Mouse (Mus musculus): ENCODE results near the gene Gm4450. TPM values are rescaled to one million over a fixed set of nuclear protein-coding genes. Genes with fewer than 3 reads are reported as not detected.
"Not testable (repeated sequence)": the region's sequence is repeated elsewhere in the genome, so short reads cannot be mapped to it uniquely, and the experiment has no call there.

Gene Gm4450
- total RNA-seq (2021), result not detected
- long read RNA-seq, experiment 1, result 0 reads
- long read RNA-seq, experiment 2, result 0 reads

DNA sequence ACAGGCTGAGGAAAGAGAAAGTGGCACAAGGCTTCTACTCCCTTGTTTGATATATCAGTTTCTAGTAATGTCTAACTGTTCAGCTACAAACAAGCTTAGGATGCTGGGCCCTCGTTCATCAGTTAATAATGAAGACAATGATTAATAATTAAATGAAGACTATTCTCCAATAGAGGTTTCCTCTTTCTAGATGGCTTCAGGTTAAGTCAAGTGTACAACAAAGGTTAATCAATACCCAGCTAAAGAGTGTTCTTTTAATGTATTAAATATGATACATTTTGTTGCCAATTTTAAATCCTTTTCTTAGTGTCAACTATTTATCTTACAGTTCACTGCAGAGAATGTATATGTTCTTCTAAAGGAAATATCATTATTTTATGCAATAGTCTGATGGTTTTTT lies at the start of gene Gm4450:
Gene Gm4450 (minus strand): TSS at position 101 of the 400 bp plus-strand sequence.
- DNase-seq (ENCODE audit: low spot score in 2 of 2); intact Hi-C loops (cut with DNase I): not testable (repeated sequence)

DNA sequence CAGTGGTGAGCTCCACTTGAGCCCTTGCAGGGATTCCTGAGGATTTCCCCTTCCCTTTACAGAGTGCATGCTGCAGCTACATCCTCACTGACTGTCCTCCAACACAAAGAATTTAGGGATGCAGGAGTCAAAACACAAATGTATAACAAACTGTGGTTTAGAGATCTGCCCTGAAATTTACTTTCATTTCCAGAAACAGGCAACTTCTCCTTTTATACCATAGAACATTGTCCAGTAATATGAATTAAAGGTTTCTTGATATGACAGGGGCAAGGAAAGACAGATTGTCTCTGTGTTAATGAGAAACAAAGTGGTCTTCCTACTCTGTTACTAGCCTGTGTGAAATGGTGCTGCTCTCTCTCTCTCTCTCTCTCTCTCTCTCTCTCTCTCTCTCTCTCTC lies 40.5 kb upstream of the Gm4450 start:
- DNase-seq (ENCODE audit: low spot score in 2 of 2); intact Hi-C loops (cut with DNase I): not testable (repeated sequence)

DNA sequence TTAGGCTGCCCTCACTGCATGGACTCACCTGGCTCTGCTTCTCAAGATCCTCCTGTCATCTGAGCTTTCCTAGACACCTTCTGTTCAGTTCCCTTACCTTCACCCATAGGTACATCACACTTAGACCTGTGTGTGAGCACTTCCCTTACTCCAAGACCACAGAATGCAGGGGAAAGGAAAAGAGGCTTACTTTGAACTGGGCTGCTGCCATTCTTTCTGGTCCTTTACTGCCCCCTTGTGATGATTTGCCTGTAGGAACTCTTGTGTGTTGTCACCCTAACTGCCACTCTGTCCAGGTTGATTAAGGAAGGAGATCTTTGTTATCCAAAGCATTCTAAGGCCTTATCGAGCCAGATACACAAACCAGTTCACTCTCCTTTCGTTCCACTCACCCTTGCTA lies 39.8 kb upstream of the Gm4450 start:
- DNase-seq (ENCODE audit: low spot score in 2 of 2); intact Hi-C loops (cut with DNase I): not testable (repeated sequence)

DNA sequence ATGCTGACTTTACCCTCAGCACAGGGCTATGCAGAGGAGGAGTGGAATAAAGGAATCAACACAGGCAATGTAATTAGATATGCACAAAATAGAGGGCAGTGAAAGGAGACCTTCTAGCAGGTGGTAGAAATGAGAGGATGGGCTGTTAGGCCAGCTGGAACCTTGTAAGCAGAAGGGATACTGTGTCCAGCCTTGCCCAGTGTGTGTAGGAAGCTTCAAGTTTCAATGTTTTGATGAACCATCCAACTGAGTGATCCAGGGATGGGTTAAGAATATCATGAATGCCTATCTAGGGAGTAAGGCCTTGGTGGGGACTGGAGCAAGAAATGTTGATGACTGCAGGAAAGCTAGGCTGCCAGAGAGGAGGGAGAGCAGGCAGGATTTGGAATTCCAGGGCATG lies 38.1 kb upstream of the Gm4450 start:
- intact Hi-C loops (cut with DNase I); DNase-seq (ENCODE audit: low spot score in 2 of 2): not testable (repeated sequence)

DNA sequence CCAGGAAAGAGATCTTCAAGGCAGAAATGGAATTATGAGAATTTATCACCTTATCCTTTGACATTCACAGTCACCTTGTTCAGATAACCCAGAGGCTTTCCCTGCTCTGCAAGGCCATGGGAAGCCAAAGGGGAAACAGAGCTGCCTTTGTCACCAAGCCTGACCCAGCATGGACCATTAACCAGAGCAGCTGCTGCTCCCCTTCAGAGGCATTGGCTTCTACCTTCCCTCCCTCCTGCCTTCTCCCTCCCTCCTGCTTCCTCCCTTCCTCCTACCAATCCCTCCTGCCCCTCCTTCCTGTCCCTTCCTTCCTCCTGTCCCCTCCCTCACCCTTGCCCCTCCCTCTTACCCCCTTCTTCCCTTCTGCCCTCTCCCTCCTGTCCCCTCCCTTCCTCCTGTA lies 37.3 kb upstream of the Gm4450 start:
- intact Hi-C loops (cut with DNase I), result not testable (repeated sequence)

DNA sequence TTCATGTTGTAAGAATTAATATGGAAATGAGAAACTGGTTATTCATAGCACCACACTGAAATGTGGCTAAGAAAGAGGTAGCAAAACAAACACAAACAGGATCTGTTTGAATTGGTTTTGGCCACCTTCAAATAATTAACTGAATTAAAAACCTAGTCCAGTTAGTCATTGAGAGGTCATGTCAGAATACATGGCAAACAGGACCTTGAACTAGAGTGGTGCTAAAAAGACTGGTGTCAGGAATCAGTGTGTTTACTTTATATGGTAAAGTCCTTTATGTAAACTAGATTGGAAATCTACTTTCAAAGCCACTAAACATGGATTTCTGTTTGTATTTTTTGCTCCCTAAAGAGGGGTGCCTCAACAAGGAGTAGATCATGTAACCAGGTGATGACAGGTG lies 14.6 kb upstream of the Gm4450 start:
- DNase-seq (ENCODE audit: low spot score in 2 of 2); intact Hi-C loops (cut with DNase I): not testable (repeated sequence)

More for the DNA sequence above, 37.3 kb upstream of the Gm4450 start:
- not testable (repeated sequence) for DNase-seq (ENCODE audit: low spot score in 2 of 2)

DNA sequence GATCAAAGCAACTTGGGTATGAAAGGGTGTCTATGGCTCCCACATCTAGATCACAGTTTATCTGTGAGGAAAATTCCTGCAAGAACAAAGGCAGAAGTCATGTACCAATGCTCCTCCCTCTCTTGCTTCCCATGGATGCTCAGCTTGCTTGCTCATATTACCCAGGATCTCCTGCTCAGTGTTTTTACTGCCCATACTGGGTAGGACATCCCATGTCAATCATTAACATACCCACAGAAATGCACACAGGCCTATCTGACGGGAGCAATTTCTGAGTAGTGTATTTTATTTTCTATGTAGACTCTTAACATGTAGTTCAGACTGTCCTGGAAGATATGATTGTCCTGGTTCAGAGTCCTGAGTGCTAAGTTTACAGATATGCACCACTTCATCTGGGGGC lies 14.1 kb upstream of the Gm4450 start:
- DNase-seq (ENCODE audit: low spot score in 2 of 2); intact Hi-C loops (cut with DNase I): not testable (repeated sequence)

DNA sequence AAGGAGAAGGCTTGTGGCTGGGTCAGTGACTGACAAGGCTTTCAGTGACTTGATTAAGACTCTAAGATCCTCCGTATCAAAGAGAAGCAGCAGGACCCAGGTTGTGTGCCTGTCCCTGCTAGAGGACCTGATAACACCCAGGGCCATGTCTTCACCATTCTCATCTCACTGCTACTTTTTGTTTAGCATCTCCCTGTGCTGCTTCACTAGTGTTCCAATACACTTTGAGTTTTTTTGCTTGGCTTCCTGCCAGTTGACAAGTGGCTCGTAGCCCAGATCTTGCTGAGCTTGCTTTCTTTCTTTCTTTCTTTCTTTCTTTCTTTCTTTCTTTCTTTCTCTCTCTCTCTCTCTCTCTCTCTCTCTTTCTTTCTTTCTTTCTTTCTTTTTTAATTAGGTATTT lies 12.4 kb upstream of the Gm4450 start:
- intact Hi-C loops (cut with DNase I); DNase-seq (ENCODE audit: low spot score in 2 of 2): not testable (repeated sequence)

DNA sequence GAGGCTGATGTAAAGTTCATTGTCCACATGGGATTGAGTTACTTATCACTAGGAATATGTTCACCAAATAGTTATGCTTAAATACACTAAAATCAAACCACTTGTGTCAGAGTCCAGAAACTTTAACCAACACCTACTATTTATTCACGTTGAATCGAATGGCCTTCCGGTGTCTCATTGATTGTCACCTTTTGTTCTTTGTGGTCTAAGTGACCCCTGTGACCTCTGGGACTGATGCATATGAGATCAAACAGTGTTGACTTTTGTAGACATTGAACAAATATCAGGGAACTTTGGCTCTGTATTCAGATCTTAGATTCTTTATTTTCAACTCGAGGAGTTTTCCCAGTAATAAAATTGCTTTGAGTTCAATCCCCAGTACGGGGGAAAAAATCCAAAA lies 3.1 kb downstream of the Gm4450 start:
- DNase-seq (ENCODE audit: low spot score in 2 of 2); intact Hi-C loops (cut with DNase I): not testable (repeated sequence)

DNA sequence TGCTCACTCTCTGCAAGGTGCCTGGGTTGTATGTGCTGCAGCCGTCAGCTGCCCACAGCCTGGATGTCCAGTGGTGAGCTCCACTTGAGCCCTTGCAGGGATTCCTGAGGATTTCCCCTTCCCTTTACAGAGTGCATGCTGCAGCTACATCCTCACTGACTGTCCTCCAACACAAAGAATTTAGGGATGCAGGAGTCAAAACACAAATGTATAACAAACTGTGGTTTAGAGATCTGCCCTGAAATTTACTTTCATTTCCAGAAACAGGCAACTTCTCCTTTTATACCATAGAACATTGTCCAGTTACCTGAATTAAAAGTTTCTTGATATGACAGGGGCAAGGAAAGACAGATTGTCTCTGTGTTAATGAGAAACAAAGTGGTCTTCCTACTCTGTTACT lies 13.0 kb downstream of the Gm4450 start:
- intact Hi-C loops (cut with DNase I), result loop anchor here (2.0 kb wide), 1 partner anchor 81 kb away; no protein-coding TSS in a partner anchor
- DNase-seq (ENCODE audit: low spot score in 2 of 2), result not testable (repeated sequence)

DNA sequence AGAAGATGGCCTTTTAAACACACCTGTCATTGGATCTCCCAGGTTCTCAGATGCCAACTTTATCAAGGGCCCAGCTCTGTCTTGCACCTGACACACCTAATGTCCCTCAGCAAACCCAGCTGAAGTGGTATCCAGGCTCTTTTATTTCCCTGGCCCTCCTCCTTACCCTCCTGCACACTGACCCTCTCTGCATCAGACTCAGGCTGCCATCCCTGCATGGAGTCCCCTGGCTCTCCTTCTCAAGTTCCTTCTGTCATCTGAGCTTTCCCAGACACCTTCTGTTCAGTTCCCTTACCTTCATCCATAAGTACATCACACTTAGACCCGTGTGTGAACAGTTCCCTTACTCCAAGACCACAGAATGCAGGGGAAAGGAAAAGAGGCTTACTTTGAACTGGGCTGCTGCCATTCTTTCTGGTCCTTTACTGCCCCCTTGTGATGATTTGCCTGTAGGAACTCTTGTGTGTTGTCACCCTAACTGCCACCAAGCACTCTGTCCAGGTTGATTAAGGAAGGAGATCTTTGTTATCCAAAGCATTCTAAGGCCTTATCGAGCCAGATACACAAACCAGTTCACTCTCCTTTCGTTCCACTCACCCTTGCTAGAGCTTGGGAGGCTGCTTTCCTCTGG lies 13.7 kb downstream of the Gm4450 start:
- not testable (repeated sequence) for DNase-seq (ENCODE audit: low spot score in 2 of 2)
- intact Hi-C loops (cut with DNase I), result loop anchor here (2.0 kb wide), 1 partner anchor 80 kb away; no protein-coding TSS in a partner anchor

DNA sequence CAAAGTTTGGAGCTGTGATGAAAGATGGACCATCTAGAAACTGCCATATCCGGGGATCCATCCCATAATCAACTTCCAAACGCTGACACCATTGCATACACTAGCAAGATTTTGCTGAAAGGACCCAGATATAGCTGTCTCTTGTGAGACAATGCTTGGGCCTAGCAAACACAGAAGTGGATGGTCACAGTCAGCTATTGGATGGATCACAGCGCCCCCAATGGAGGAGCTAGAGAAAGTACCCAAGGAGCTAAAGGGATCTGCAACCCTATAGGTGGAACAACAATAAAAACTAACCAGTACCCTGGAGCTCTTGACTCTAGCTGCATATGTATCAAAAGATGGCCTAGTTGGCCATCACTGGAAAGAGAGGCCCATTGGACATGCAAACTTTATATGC lies 14.7 kb downstream of the Gm4450 start:
- intact Hi-C loops (cut with DNase I), result loop anchor here (2.0 kb wide), 1 partner anchor 79 kb away; no protein-coding TSS in a partner anchor

DNA sequence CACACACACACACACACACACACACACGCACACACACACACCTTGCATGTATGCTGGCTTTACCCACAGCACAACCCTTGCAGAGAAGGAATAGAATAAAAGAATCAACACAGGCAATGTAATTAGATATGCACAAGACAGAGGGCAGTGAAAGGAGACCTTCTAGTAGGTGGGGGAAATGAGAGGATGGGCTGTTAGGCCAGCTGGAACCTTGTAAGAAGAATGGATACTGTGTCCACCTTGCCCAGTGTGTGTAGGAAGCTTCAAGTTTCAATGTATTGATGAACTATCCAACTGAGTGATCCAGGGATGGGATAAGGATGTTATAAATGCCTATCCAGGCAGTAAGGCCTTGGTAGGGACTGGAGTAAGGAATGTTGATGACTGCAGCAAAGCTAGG lies 21.9 kb downstream of the Gm4450 start:
- DNase-seq (ENCODE audit: low spot score in 2 of 2), result no peak
- intact Hi-C loops (cut with DNase I), result no loop called here

More for the DNA sequence above, 14.7 kb downstream of the Gm4450 start:
- not testable (repeated sequence) for DNase-seq (ENCODE audit: low spot score in 2 of 2)

DNA sequence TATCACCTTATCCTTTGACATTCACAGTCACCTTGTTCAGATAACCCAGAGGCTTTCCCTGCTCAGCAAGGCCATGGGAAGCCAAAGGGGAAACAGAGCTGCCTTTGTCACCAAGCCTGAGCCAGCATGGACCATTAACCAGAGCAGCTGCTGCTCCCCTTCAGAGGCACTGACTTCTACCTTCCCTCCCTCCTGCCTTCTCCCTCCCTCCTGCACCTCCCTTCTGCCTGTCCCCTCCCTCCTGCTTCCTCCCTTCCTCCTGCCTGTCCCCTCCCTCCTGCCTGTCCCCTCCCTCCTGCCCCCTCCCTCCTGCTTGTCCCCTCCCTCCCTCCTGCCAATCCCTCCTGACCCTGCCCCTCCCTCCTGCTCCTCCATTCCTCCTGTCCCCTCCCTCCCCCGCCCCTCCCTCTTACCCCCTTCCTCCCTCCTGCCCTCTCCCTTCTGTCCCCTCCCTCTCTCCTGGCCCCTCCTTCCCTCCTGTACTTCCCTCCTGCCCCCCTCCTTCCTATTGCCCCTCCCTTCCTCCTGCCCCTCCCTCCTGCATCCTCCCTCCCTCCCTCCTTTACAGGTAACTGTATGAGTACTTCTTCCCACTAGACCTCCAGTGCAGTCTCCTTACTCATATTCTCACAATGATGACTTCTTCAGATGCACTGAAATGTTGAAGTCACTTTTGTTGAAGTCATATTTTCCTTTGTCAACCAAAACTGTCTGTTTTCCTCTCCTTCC lies 22.7 kb downstream of the Gm4450 start:
- no peak for DNase-seq (ENCODE audit: low spot score in 2 of 2)
- intact Hi-C loops (cut with DNase I), result no loop called here

DNA sequence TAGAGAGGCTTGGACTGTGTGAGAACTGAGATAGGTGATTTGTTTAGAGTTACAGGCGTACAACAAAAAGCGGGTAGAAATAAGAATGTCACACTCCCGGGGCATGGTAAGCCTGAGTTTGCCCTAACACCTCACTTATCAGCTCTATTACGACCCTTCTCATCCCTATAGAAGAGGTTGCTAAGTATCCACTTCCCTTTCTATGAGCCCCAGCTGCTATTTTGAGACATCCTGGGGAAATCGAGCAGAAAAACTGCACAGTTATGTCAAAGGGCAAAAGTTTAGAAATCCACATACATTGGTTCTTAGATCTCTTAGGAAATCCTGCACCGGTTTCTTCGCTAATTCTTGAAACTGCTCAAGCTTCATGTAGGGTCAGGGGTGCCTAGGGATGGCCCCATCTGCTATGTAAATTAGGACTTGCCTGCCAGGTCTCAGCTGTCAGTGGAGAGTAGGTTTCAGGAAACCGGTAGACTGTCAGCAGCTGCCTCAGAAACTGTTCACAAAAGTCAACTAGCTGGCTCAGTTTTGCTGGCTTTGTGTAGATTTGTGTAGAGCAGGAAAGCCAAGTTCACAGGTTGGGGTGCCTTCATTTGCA lies 27.9 kb downstream of the Gm4450 start:
- no peak for DNase-seq (ENCODE audit: low spot score in 2 of 2)
- intact Hi-C loops (cut with DNase I), result no loop called here

DNA sequence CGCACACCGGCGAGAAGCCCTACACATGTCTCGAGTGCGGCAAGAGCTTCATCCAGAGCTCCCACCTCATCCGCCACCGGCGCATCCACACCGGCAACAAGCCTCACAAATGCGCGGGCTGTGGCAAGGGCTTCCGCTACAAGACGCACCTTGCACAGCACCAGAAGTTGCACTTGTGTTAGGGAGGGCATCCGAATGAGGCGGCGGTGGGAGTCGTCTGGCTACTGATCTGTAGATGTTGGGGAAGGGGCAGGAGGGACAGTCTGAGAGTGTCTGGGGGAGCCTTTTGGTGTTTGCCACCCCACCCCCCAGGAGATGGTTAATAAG lies 28.5 kb downstream of the Gm4450 start:
- intact Hi-C loops (cut with DNase I), result no loop called here
- DNase-seq (ENCODE audit: low spot score in 2 of 2), result no peak

DNA sequence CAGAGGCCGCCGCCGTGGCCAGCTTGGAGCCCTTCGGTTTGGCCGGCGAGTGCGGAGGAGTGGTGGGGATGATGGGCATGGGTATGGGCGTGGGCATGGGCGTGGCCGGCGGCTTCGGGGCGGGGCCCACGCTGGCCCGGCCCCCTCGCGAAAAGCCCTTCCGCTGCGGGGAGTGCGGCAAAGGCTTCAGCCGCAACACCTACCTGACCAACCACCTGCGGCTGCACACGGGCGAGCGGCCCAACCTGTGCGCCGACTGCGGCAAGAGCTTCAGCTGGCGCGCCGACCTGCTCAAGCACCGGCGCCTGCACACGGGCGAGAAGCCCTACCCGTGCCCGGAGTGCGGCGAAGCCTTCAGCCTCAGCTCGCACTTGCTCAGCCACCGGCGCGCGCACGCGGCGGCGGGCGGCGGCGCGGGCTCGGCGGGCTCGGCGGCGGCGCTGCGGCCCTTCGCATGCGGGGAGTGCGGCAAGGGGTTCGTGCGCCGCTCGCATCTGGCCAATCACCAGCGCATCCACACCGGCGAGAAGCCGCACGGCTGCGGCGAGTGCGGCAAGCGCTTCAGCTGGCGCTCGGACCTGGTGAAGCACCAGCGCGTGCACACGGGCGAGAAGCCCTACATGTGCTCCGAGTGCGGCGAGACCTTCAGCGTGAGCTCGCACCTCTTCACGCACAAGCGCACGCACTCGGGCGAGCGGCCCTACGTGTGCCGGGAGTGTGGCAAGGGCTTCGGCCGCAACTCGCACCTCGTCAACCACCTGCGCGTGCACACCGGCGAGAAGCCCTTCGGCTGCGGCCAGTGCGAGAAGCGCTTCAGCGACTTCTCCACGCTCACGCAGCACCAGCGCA lies 29.1 kb downstream of the Gm4450 start:
- intact Hi-C loops (cut with DNase I), result loop anchor here (2.0 kb wide), 1 partner anchor 45 kb away; the partner anchor contains the start of gene Zfp697

DNA sequence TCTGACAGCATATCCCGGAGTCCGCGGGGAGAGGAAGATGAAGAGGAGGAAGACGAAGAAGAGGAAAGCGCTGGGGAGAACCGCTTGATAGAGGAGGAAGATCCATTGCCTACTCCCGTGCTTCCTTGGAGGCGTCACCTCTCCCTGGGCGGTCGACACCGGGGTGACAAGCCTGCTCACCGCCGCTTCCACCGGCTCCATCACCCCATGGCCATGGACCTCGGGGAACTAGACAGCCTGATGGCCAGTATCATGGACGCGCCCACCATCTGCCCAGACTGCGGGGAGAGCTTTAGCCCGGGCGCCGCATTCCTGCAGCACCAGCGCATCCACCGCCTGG lies 29.7 kb downstream of the Gm4450 start:
- DNase-seq (ENCODE audit: low spot score in 2 of 2), result no peak
- intact Hi-C loops (cut with DNase I), result loop anchor here (2.0 kb wide), 1 partner anchor 44 kb away; the partner anchor contains the start of gene Zfp697

More for the DNA sequence above, 29.1 kb downstream of the Gm4450 start:
- DNase-seq (ENCODE audit: low spot score in 2 of 2), result peak; percentile 69 to 75

DNA sequence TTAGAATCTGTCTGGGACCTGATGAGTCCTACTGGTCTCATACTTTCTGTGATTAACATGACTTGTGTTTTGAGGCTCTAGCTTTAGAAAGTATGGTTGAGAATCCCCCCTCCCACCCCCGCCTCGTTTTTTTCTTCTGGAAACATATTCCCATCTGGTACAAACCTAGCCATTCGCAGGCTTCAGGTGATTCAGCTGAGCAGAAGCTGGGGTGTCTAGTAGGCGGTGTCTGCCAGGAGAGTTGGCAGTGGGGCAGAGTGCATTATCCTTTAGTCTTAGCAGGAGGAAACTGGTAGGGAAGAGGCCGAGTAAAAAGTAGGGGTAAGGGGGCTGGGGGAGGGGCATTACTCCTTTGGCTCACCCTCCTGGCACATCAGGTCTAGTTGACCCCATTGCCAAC lies 30.2 kb downstream of the Gm4450 start:
- intact Hi-C loops (cut with DNase I), result loop anchor here (2.0 kb wide), 1 partner anchor 44 kb away; the partner anchor contains the start of gene Zfp697
- DNase-seq (ENCODE audit: low spot score in 2 of 2), result no peak

Data from left cerebral cortex, postnatal 14 days (tissue).